Mouse (Mus musculus): ENCODE measurements around the gene 2310034G01Rik.

Gene 2310034G01Rik

DNA sequence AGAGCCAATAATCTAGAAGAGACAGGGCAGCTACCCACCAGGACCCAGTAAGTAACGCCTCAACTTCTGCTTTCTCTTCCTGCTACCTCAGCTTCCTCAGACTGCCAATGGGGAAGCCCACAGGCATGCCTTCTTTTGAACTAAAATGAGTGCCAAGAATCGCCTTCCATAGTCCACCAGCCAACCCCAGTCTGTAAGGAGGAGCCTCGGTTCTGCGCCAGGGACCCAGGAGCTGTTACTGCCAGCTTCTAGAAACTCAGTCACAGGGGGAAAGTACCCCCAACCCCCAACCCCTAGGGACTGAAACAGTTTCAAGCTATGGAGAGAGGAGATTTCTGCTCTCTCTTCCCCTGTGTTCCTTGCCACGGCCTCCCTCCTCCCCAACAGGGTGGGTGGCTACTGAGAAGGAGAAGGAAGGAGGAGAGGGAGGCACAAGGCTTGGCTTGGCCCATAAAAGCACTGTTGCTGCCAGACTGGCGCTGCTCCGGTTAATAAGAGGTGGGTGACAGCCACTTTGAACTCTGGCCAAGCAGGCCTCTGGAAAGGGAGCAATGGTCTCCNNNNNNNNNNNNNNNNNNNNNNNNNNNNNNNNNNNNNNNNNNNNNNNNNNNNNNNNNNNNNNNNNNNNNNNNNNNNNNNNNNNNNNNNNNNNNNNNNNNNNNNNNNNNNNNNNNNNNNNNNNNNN lies 10.7 kb downstream of the 2310034G01Rik start:
- POLR2A ChIA-PET: interaction anchor here in 2 of 4 experiments (1.0 to 5.0 kb wide), 13 partner anchors 9 to 259 kb away, joined by 3 to 40 read pairs (median 4); partner anchors contain the start of genes Fbxl15 (in 2 of the 2), Sufu (in 2 of the 2) and Wbp1l (in 1 of the 2)
- CTCF ChIA-PET: interaction anchor here in 2 of 4 experiments (0.5 to 1.2 kb wide), 6 partner anchors 18 to 830 kb away, joined by 3 to 4 read pairs (median 3); partner anchors contain the start of gene Nfkb2 (in 2 of the 2)

GRCm38 (mm10) chr19:46338942-46339286 lies 11.2 kb downstream of the 2310034G01Rik start:
- CTCF ChIA-PET: interaction anchor here in 2 of 4 experiments (0.5 to 1.2 kb wide), 4 partner anchors 18 to 172 kb away, joined by 3 to 4 read pairs (median 4); partner anchors contain the start of gene Nfkb2 (in 2 of the 2)

GRCm38 (mm10) chr19:46338331-46338936 lies 11.7 kb downstream of the 2310034G01Rik start, which contains the start of gene Cuedc2:
TSS of gene Cuedc2 (minus strand) at chr19:46338702.
- POLR2A ChIA-PET: interaction anchor here (0.6 to 5.0 kb wide), 33 partner anchors 9 to 408 kb away, joined by 3 to 40 read pairs (median 4); partner anchors contain the start of genes Fbxl15 (in 4 of the 4), Sufu (in 2 of the 4), Actr1a (in 1 of the 4) and Gbf1 (in 1 of the 4)
- CTCF ChIA-PET: interaction anchor here (0.5 to 1.5 kb wide), 11 partner anchors 9 to 1282 kb away, joined by 3 to 5 read pairs (median 4); partner anchors contain the start of genes Fbxl15 (in 2 of the 4), Nfkb2 (in 2 of the 4) and Sufu (in 2 of the 4)

More at GRCm38 (mm10) chr19:46338942-46339286, 11.2 kb downstream of the 2310034G01Rik start:
- POLR2A ChIA-PET: interaction anchor here in 2 of 4 experiments (1.0 to 5.0 kb wide), 11 partner anchors 9 to 260 kb away, joined by 3 to 40 read pairs (median 5); partner anchors contain the start of genes Fbxl15 (in 2 of the 2), Sufu (in 1 of the 2) and Wbp1l (in 1 of the 2)

GRCm38 (mm10) chr19:46337719-46338330 lies 12.3 kb downstream of the 2310034G01Rik start:
- ChIA-PET POLR2A (interaction anchor here (0.6 to 5.0 kb wide), 34 partner anchors 8 to 408 kb away, joined by 3 to 40 read pairs (median 4); partner anchors contain the start of genes Fbxl15 (in 4 of the 4), Actr1a (in 1 of the 4), Gbf1 (in 1 of the 4) and Nolc1 (in 1 of the 4)), CTCF (interaction anchor here in 3 of 4 experiments (0.5 to 1.5 kb wide), 9 partner anchors 8 to 1282 kb away, joined by 3 to 5 read pairs (median 4); partner anchors contain the start of genes Fbxl15 (in 2 of the 3), Sufu (in 2 of the 3) and Nfkb2 (in 1 of the 3))

GRCm38 (mm10) chr19:46333906-46334305 lies 16.2 kb downstream of the 2310034G01Rik start:
- ChIA-PET CTCF (interaction anchor here in 1 of 4 experiments (1.6 kb wide), 1 partner anchor 63 kb away, joined by 3 read pairs; the partner anchor contains the start of gene Sufu), POLR2A (interaction anchor here in 1 of 4 experiments (0.6 to 1.2 kb wide), 2 partner anchors 23 to 266 kb away, joined by 3 read pairs; no protein-coding TSS in a partner anchor)

- ChIA-PET POLR2A (no interaction called here), CTCF (no interaction called here)
Measured at GRCm38 (mm10) chr19:46332721-46333339, 17.3 kb downstream of the 2310034G01Rik start.

- ChIA-PET CTCF (no interaction called here), POLR2A (interaction anchor here in 2 of 4 experiments (1.1 to 1.3 kb wide), 2 partner anchors 49 to 108 kb away, joined by 3 read pairs; no protein-coding TSS in a partner anchor)
Measured at GRCm38 (mm10) chr19:46331936-46332335, 18.2 kb downstream of the 2310034G01Rik start.

GRCm38 (mm10) chr19:46331326-46331725 lies 18.8 kb downstream of the 2310034G01Rik start:
- ChIA-PET CTCF (interaction anchor here in 3 of 4 experiments (0.5 to 1.8 kb wide), 4 partner anchors 27 to 196 kb away, joined by 3 to 7 read pairs (median 4); partner anchors contain the start of gene Nfkb2 (in 1 of the 3)), POLR2A (interaction anchor here in 2 of 4 experiments (0.9 to 1.3 kb wide), 3 partner anchors 12 to 108 kb away, joined by 3 read pairs; no protein-coding TSS in a partner anchor)

DNA sequence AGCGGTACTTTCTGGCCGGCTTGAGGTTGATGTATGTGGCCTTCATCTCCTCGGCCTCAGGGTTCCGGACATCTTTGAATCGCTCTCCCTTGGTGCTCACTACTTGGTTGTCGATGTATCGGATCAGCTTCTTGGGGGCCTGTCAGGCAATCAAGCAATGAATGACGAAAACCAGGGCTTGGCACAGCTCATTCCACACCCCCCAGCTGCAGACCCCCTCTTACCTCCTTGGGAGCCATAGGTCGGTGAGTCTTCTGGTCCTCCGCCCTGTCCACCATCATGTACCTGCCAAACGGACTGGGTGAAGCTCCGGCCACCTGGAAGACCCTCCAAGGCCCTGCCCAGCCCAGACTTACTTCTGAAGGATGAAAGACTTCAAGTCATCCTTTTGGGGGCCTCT lies 19.4 kb downstream of the 2310034G01Rik start:
- ChIA-PET CTCF (interaction anchor here in 3 of 4 experiments (0.5 to 2.0 kb wide), 7 partner anchors 26 to 195 kb away, joined by 3 to 7 read pairs (median 4); partner anchors contain the start of genes Nfkb2 (in 2 of the 3) and Pitx3 (in 1 of the 3)), POLR2A (interaction anchor here in 2 of 4 experiments (0.7 to 3.5 kb wide), 8 partner anchors 7 to 195 kb away, joined by 3 to 39 read pairs (median 4); partner anchors contain the start of gene Cuedc2 (in 1 of the 2))

DNA sequence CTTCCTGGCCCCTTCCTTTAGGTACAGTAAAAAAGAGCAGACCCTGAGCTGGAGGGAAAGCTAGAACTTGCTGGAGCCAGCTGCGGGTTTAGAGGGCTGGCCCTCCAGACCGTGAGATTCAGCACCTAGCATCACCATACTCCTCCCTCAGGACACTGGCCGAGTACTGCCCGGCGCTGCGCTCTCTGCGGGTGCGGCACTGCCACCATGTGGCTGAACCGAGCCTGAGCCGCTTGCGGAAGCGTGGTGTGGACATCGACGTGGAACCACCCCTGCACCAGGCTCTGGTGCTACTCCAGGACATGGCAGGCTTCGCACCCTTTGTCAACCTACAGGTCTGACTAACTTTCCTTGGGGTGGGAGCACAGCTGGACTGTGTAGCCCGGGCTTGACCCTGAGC lies 20.2 kb downstream of the 2310034G01Rik start:
- ChIA-PET CTCF (interaction anchor here in 3 of 4 experiments (0.7 to 3.1 kb wide), 8 partner anchors 8 to 195 kb away, joined by 3 to 13 read pairs (median 4); partner anchors contain the start of genes Cuedc2 (in 1 of the 3), Nfkb2 (in 1 of the 3) and Pitx3 (in 1 of the 3)), POLR2A (interaction anchor here in 3 of 4 experiments (0.6 to 3.5 kb wide), 15 partner anchors 8 to 783 kb away, joined by 3 to 39 read pairs (median 8); partner anchors contain the start of genes Cuedc2 (in 2 of the 3), Nfkb2 (in 2 of the 3) and Nolc1 (in 1 of the 3))

DNA sequence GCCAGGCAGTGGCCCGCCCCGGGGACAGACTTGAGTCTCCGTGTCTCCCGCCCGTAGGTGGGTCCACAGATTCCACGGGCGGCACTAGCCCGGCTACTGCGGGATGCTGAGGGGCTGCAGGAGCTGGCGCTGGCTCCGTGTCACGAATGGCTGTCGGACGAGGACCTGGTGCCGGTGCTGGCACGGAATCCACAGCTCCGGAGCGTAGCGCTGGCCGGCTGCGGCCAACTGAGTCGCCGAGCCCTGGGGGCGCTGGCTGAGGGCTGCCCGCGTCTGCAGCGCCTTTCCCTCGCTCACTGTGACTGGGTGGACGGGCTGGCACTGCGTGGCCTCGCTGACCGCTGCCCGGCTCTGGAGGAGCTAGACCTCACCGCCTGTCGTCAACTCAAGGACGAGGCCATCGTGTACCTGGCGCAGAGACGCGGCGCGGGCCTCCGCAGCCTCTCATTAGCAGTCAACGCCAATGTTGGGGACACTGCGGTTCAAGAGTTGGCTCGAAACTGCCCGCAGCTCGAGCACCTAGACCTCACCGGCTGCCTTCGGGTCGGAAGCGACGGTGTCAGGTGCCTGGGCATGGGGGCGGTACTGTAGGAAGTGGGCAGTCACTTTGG lies 21.0 kb downstream of the 2310034G01Rik start:
- ChIA-PET POLR2A (interaction anchor here (0.6 to 3.5 kb wide), 51 partner anchors 9 to 782 kb away, joined by 3 to 39 read pairs (median 4); partner anchors contain the start of genes Cuedc2 (in 3 of the 4), Nfkb2 (in 3 of the 4), Gbf1 (in 2 of the 4) and Mfsd13a (in 2 of the 4)), CTCF (interaction anchor here (0.5 to 3.1 kb wide), 22 partner anchors 9 to 1179 kb away, joined by 3 to 14 read pairs (median 5); partner anchors contain the start of genes Cuedc2 (in 3 of the 4), Nfkb2 (in 3 of the 4), Pitx3 (in 1 of the 4) and Sufu (in 1 of the 4))

- POLR2A ChIA-PET: interaction anchor here (0.5 to 3.5 kb wide), 67 partner anchors 9 to 1752 kb away, joined by 3 to 39 read pairs (median 4); partner anchors contain the start of genes Cuedc2 (in 4 of the 4), Gbf1 (in 3 of the 4), Nfkb2 (in 3 of the 4) and Mfsd13a (in 2 of the 4)
Measured at GRCm38 (mm10) chr19:46328081-46329030, 21.7 kb downstream of the 2310034G01Rik start, which contains the start of gene Fbxl15. TSS of gene Fbxl15 (plus strand) at chr19:46328184.

DNA sequence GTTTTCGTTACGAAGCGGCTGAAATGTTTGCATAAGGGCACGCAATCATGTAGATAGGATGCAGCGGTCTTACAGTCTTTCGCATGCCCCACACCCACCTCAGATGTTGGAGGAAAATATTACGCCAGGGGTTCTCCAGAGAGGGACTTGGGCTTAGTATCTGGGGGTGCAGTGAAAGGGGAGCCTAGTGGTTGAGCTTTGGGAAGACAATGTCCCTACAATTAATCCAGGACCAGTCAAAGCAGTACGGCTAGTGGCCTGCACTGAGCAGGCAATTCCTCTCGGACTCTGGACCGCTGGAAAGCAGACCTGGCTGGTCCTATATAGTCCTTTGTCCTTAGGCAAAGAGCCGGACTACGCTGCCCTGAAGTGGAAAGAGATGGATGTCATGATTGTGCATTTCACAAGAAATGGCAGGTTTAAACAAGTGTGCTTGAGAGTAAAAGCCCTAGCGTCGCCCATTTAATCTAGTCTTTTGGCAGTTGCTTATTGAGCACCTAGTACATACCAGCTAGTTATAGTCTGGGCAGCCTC lies 22.5 kb downstream of the 2310034G01Rik start:
- CTCF ChIA-PET: interaction anchor here in 3 of 4 experiments (1.1 to 3.1 kb wide), 16 partner anchors 8 to 245 kb away, joined by 3 to 14 read pairs (median 5); partner anchors contain the start of genes Cuedc2 (in 2 of the 3), Nfkb2 (in 2 of the 3) and Sufu (in 1 of the 3)
- POLR2A ChIA-PET: interaction anchor here (0.5 to 3.5 kb wide), 43 partner anchors 8 to 1752 kb away, joined by 3 to 39 read pairs (median 6); partner anchors contain the start of genes Cuedc2 (in 4 of the 4), Nfkb2 (in 3 of the 4), Gbf1 (in 2 of the 4) and Sufu (in 2 of the 4)

More at GRCm38 (mm10) chr19:46328081-46329030, 21.7 kb downstream of the 2310034G01Rik start, which contains the start of gene Fbxl15:
- CTCF ChIA-PET: interaction anchor here (0.6 to 3.1 kb wide), 28 partner anchors 9 to 1010 kb away, joined by 3 to 14 read pairs (median 4); partner anchors contain the start of genes Nfkb2 (in 3 of the 4), Cuedc2 (in 2 of the 4), Sufu (in 2 of the 4) and Pitx3 (in 1 of the 4)

- ChIA-PET CTCF (interaction anchor here in 1 of 4 experiments (2.6 kb wide), 1 partner anchor 23 kb away, joined by 14 read pairs; the partner anchor contains the start of gene Nfkb2), POLR2A (interaction anchor here in 2 of 4 experiments (1.0 to 3.4 kb wide), 6 partner anchors 8 to 260 kb away, joined by 3 to 35 read pairs (median 12); partner anchors contain the start of genes Actr1a (in 1 of the 2) and Cuedc2 (in 1 of the 2))
Measured at GRCm38 (mm10) chr19:46326756-46327305, 23.3 kb downstream of the 2310034G01Rik start, which contains the start of gene Psd. TSS of gene Psd (minus strand) at chr19:46327156.

Data from embryonic stem cell, embryonic (primary cell).